Mouse (Mus musculus) small intestine, adult 2 months (tissue): ENCODE data around the gene Shkbp1. TPM values are rescaled to one million over a fixed set of nuclear protein-coding genes. Genes with fewer than 3 reads are reported as not detected.

Source experiments
- H3K27ac ChIP-seq: fragments of 200-500 bp; 2 replicates; pipeline ENCODE4 v1.5.1; 2012; ENCODE audit warnings: low read depth, low read length, control low read depth, inconsistent platforms; ENCODE audit not compliant: insufficient read depth
- H3K27me3 ChIP-seq: fragments of 200-500 bp; 2 replicates; pipeline ENCODE4 v1.6.1; 2012; ENCODE audit warnings: mild to moderate bottlenecking, moderate library complexity, low read length, inconsistent platforms; ENCODE audit not compliant: control insufficient read depth, insufficient read depth
- H3K36me3 ChIP-seq: fragments of 200-500 bp; 2 replicates; pipeline ENCODE4 v1.6.1; 2012; ENCODE audit warnings: mild to moderate bottlenecking, low read length, control low read depth, inconsistent platforms; ENCODE audit not compliant: control insufficient read depth, insufficient read depth
- H3K4me1 ChIP-seq: fragments of 200-500 bp; 2 replicates; pipeline ENCODE4 v1.6.1; 2012; ENCODE audit warnings: low read length, inconsistent platforms, mixed read lengths; ENCODE audit not compliant: control insufficient read depth, insufficient read depth, insufficient read length
- H3K4me3 ChIP-seq: fragments of 200-500 bp; 2 replicates; pipeline ENCODE4 v1.5.1; 2012; ENCODE audit warnings: low read depth, mild to moderate bottlenecking, control low read depth, inconsistent platforms, low read length, moderate library complexity
- CTCF ChIP-seq: fragments of 200-500 bp; IDR thresholded peaks from 2 replicates; pipeline ENCODE4 v1.5.1; 2012; ENCODE audit warnings: low read depth, mild to moderate bottlenecking, control low read depth, inconsistent platforms, low read length, moderate library complexity, mixed read lengths; ENCODE audit not compliant: insufficient replicate concordance, insufficient read length; ENCODE audit errors: extremely low read depth
- POLR2A ChIP-seq: fragments of 200-500 bp; IDR thresholded peaks from 2 replicates; pipeline ENCODE4 v1.6.1; 2012; ENCODE audit warnings: low read depth, mild to moderate bottlenecking, control low read depth, inconsistent platforms, low read length, moderate library complexity
- WGBS: fragments of 180-500 bp; shearing (Covaris S2); methylation state at CpG from one replicate; pipeline ENCODE4 v1.1.7; 2018; 5-methylcytosine and 5-hydroxymethylcytosine counted together
- polyA plus RNA-seq: library from polyadenylated mRNA; depleted of rRNA; stranded (reverse); fragments of >200 nt; gene quantifications from 2 replicates; pipeline ENCODE4 v1.2.3, GENCODE M21; 2012

Gene Shkbp1
- polyA plus RNA-seq, 1 experiment: 115 TPM

- Histone ChIP-seq H3K4me3 (peak overlapping the region; percentile 42), H3K4me1 (peaks cover 24% of the 10 kb centered on the region), H3K27me3 (peaks cover 25% of the 10 kb centered on the region), H3K27ac (no peak overlapping the region), H3K36me3 (no peaks in the 10 kb centered on the region)
- 7% methylated on average over 45 of the region's 45 CpGs for WGBS
- TF ChIP-seq CTCF (peak; percentile 67), POLR2A (no peak)
Measured at GRCm38 (mm10) chr7:27329326-27329947, 26.4 kb downstream of the Shkbp1 start.

- 21% methylated on average over 16 of the region's 16 CpGs for WGBS
- no peak overlapping the region for H3K27ac ChIP-seq
- H3K4me3 ChIP-seq: no peak overlapping the region
- no peaks in the 10 kb centered on the region for H3K36me3 ChIP-seq
- peaks cover 17% of the 10 kb centered on the region for H3K27me3 ChIP-seq
- no peak for TF ChIP-seq CTCF
- no peak for TF ChIP-seq POLR2A
- peaks cover 24% of the 10 kb centered on the region for H3K4me1 ChIP-seq
Measured at GRCm38 (mm10) chr7:27328648-27329047, 27.2 kb downstream of the Shkbp1 start.

DNA sequence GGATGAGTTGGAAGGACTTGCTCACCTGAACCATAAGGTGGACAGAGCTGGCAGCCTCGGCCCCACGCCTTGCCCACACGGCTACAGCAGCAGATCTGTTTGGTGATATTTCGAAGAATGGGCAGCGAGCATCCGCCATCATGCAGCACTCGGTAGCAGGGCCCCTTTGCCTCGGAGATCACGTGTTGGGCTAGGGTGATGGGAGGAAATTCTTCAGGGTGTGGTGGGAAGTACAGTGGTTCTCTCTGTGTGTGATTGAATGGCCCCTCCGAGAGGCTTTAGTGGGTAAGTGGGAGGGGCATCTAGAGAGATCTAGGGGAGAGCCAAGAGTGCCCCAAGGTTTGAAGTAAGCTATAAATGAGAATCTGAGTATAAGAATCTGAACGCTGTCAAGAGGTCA, 27.7 kb downstream of the Shkbp1 start:
- H3K27me3 ChIP-seq: peaks cover 12% of the 10 kb centered on the region; the same call in 1 of the 2 replicates

GRCm38 (mm10) chr7:27327500-27327899, 28.3 kb downstream of the Shkbp1 start:
- Histone ChIP-seq H3K27me3 (peaks cover 7% of the 10 kb centered on the region; the same call in 1 of the 2 replicates), H3K36me3 (no peaks in the 10 kb centered on the region), H3K4me1 (peaks cover 24% of the 10 kb centered on the region), H3K27ac (no peak overlapping the region), H3K4me3 (no peak overlapping the region)
- TF ChIP-seq CTCF: no peak
- TF ChIP-seq POLR2A: no peak
- 94% methylated on average over 8 of the region's 8 CpGs for WGBS

More for the DNA sequence above, 27.7 kb downstream of the Shkbp1 start:
- no peaks in the 10 kb centered on the region for H3K36me3 ChIP-seq
- H3K4me1 ChIP-seq: peaks cover 24% of the 10 kb centered on the region
- no peak for TF ChIP-seq POLR2A
- TF ChIP-seq CTCF: no peak
- H3K27ac ChIP-seq: no peak overlapping the region
- no peak overlapping the region for H3K4me3 ChIP-seq
- WGBS: 83% methylated on average over 11 of the region's 11 CpGs

GRCm38 (mm10) chr7:27326101-27326880, 29.5 kb downstream of the Shkbp1 start:
- 70% methylated on average over 34 of the region's 34 CpGs for WGBS
- Histone ChIP-seq H3K27ac (no peak overlapping the region), H3K4me1 (peaks cover 21% of the 10 kb centered on the region), H3K27me3 (peaks cover 10% of the 10 kb centered on the region), H3K4me3 (peak overlapping the region; percentile 29; the same call in 1 of the 2 replicates), H3K36me3 (no peaks in the 10 kb centered on the region)
- TF ChIP-seq CTCF (no peak), POLR2A (no peak)

DNA sequence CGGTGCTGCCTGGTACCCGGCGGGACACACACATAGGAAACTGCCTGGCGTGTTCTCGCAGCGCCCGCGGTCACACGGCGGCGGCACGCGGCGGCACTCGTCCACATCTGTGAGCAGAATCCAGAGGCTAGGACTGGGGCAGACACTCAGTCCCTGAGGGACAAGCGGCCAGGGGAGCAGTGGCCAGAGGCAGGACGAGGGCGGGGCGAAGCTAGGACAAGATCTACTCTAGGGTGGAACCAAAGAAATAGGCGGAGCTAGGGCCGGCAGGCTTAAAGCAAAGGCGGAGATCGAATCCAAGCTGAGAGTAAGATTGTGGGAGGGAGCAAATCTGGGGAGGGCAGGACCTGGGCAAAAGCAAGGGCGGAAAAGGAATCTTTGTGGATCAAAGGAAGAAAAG, 30.1 kb downstream of the Shkbp1 start:
- Histone ChIP-seq H3K27me3 (peaks cover 10% of the 10 kb centered on the region), H3K4me1 (peaks cover 17% of the 10 kb centered on the region), H3K36me3 (no peaks in the 10 kb centered on the region), H3K27ac (no peak overlapping the region), H3K4me3 (peak overlapping the region; percentile 29)
- 8% methylated on average over 24 of the region's 24 CpGs for WGBS
- no peak for TF ChIP-seq POLR2A
- no peak for TF ChIP-seq CTCF

DNA sequence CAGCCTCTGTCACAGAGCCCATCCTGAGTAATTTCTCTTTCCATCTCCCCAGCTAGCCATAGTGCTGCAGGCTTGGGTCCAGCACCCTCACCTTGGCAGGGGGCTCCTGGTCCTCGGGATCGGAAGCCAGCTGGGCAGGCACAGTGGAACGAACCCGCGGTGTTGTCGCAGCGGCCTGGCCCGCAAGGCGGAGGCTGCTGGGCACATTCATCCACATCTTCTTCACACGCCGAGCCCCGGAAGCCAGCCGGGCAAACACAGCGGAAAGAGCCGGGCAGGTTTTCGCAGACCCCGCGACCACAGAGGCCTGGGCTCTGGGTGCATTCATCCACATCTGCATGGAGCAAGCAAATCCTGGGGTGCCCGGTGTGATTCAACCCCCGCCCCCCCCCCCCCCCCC, 30.9 kb downstream of the Shkbp1 start:
- H3K4me1 ChIP-seq: peaks cover 17% of the 10 kb centered on the region
- 57% methylated on average over 19 of the region's 20 CpGs for WGBS
- no peak overlapping the region for H3K27ac ChIP-seq
- no peaks in the 10 kb centered on the region for H3K36me3 ChIP-seq
- H3K4me3 ChIP-seq: no peak overlapping the region
- peaks cover 10% of the 10 kb centered on the region for H3K27me3 ChIP-seq
- TF ChIP-seq POLR2A (no peak), CTCF (no peak)
